Mouse (Mus musculus): Measurements from ENCODE around the gene Cep170b.

The Cep170b gene

DNA sequence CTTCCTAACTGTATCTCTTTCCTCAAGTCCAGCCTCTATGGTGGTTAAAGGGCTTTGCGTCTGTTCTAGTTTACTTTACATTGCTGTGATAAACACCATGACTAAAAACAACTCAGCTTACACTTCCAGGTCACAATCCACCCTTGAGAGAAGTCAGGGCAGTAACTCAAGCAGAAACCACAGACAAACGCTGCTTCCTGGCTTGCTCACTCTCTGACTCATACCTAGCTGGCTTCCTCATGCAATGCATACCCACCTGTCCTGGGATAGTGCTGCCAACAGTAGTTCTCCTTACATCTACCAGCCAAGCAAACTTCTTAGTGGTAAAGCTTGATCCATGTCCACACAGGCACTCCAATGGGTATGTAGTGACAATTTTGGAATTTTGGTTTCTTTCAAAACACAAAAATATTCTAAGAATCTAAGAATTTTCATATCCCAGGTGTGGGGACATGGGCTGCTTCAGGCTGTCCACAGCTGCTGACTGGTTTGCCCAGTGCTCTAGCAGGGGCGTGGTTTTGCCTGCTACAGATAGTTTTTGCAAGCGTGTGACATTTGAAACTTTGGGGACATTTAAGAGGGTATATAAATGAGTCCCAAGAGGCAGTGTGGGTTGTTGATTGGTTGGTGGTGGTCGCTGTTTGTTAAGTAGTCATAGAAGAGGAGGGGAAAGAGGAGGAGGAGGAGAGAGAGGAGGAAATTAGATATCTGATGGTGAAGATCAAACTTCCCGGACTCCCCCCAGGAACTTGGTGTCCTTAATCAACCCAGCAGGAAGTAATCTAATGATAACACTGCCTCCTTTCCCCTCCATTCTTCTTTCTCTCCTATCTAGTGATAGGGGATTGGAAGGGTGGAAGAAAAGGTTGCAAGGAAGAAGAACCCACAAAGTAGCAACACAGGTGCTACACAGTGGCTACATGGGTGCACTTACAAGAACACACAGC lies 17.6 kb upstream of the Cep170b start:
- intact Hi-C loops (cut with DNase I) = loop anchor here (10.0 kb wide), 1 partner anchor 148 kb away; no protein-coding TSS in a partner anchor

DNA sequence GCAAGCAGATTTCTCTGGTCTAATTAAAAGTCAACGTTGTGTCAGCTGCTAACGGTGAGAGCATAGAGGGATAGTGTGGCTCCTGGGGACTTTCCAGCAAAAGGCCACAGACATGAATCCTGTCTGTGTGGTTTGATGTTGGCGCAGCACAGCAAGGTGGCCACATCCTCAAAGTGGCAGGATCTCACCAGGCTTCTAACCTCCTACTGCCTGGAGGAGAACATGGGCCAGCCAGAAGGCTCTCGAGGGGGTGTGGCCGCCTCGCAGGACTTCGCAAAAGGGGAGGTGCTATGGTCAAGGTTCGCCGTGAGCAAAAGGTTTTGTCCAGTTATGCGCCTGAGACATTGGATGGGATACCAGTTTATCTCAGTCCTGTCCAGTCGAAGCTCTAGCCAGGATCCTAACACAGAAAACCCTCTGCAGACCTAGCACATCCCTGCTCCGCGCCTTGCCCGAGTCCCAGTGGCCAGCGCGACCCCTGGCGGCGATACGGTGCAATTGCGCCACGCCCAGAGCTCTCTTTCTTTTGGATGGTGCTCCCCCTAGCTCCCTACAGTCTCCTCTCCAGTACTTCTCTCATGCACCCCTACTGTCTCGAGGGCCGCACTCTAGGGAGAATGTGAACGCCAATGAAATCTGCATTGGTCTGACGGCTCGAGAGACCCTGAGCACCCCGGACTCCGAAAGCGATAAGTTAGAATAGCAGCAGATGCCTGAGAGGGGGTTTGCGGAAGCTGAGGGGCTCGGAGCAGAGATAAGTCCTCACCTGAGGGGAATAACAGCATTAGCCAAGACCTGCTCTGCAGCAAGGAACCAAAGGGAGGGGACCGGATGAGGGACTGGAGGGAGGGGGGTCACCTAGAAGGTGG lies 13.3 kb upstream of the Cep170b start:
- intact Hi-C loops (cut with DNase I) = loop anchor here (2.0 to 10.0 kb wide), 2 partner anchors 54 to 152 kb away; no protein-coding TSS in a partner anchor

DNA sequence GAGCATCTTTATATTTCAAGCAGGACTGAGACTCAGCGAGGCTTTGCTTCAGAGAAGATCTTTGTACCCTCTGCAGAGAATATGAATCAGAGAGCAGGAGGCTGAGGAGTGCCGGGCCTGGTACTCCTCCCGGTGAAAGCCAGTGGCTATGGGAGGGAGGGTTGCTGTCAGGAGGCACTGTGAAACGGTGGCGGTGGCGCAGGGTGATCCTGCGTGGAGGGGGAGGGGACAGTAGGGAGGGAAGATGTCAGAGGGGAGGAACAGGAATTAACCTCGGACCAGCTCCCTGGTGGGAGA lies 12.7 kb upstream of the Cep170b start:
- intact Hi-C loops (cut with DNase I) = loop anchor here (2.0 to 10.0 kb wide), 2 partner anchors 55 to 153 kb away; no protein-coding TSS in a partner anchor

DNA sequence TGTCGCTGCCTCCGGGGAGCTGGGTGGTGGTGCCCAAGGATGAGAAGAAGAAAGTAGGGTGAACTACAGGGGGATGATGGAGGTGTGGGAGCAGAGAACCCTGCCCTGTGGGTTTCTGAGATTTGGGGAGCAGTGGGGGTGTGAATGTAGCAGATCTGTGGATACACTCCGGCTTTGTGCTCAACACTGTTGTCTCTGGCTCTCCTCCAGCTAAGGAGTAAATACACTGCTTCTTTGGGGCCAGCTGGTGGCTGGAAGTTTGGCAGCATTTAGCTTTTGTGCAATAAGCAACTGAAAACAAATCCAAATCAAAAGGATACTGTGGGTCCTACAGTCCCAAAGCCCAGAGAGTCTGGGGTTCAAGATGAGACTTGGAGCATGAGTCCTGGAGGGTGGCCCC lies 6.3 kb upstream of the Cep170b start:
- intact Hi-C loops (cut with DNase I) = no loop called here

GRCm38 (mm10) chr12:112717140-112717539 lies 3.1 kb upstream of the Cep170b start:
- intact Hi-C loops (cut with DNase I) = no loop called here

- intact Hi-C loops (cut with DNase I) = no loop called here
Observed at GRCm38 (mm10) chr12:112718995-112719394, 1.3 kb upstream of the Cep170b start.

DNA sequence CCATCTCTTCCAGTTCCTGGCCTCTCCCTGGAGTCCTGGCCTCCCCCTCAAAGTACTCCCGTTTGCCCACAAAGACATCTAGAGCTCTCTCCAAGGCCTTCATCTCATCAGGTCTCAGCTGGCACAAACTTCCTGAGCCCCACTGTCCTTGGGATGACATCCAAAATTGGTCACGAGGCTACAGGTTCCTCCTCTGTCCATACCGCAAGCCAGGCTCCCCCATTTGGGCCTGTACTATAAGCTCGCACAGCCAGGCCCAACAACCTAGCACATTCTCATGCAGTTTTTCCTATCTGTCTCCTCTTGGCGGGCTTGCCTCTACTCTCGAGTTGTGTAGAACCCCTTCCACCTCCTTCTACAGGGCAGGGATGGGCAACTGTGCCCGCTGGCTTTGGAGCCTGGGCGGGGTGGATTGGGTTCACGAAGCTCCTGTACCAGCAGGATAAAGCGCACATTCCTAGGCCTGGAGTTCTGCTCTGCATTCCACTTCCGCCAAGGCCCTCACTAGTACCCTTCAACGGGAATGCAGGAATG lies 702 bp downstream of the Cep170b start:
- intact Hi-C loops (cut with DNase I) = no loop called here

DNA sequence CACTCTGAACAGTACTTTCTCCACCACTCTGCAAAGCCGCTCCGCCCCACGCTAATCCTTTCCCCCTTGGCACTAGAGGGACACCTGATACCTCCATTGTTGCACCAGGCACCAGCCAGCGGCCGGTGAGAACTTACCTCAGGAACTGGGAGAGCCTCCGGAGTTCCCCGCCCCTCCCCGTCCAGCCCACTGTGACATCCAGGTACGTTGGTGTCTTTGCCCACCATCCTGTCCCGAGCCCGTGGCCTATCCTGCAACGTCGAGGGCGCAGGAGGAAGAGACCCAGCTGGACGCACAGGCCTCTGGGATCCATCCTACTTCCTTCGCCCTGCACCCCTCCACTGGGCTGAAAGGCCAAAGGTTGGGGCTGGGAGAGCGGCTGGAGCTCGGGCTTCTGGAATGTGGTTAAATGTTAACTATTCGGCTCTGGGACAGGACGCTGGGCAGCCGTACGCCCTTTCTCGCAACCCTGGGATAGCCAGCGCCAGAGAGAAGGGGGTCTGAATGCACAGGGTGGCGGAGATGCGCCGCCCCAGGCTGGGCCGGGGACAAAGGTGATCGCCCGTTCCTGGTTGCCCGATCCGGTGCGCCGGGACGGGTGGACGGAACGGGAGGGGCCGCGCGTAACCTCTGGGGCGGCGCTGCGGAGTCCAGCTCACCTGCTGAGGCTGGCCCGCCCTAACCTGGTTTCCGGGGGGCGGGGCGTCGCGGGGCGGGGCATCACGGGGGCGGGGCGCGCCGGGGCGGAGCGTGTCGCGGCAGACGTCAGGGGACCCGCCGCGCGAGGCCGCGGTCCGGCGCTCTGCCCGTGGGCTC lies 1.4 kb downstream of the Cep170b start:
- intact Hi-C loops (cut with DNase I) = no loop called here

GRCm38 (mm10) chr12:112722240-112723027 lies 2.2 kb downstream of the Cep170b start:
- intact Hi-C loops (cut with DNase I) = no loop called here

DNA sequence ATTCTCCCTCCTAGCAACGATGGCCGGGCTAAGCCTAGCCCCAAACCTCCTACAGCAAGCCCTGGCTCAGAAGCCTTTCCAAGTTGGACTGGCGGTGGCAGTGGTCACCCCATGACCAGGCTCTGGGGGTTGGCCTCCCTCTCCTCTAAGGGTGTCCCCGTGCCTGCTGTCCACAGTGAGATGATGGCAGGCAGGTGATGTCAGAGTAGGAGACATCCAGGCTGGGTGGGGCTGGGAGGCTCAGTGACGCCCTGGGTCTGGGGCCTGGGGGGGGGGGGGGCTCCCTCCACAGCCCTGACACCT lies 2.7 kb downstream of the Cep170b start:
- intact Hi-C loops (cut with DNase I) = no loop called here

GRCm38 (mm10) chr12:112723445-112723844 lies 3.2 kb downstream of the Cep170b start:
- intact Hi-C loops (cut with DNase I) = no loop called here

DNA sequence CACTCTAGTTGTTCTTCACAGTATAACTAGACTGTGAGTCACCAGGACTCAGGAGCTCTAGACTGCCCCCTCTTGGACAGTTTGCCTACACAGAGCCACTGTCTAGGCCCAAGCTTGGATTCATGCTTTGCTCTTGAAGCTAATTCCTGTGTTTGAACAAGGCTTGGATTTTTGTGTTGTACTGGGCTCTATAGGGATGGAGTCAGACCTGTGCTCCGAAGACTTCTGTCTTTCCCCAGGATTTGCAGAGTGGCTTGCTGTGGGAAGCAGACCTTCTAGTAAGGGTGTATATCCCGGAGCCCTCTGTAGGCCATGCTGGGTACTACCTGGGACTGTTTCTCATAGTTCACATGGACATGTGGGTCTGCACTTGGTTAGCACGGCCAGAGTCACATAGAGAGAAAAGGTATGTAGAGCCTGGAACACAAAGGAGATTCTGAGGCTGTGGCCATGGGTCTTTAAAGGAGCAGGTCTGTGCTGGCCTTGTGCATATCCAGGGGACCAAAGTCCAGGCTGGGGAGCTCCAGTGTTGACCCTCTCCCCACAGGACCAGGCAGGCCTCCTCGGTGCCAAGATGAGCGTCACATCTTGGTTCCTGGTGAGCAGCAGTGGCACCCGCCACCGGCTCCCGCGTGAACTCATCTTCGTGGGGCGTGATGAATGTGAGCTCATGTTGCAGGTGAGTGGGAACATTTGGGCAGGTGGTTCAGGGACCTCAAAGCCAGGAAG lies 4.0 kb downstream of the Cep170b start:
- intact Hi-C loops (cut with DNase I) = no loop called here

DNA sequence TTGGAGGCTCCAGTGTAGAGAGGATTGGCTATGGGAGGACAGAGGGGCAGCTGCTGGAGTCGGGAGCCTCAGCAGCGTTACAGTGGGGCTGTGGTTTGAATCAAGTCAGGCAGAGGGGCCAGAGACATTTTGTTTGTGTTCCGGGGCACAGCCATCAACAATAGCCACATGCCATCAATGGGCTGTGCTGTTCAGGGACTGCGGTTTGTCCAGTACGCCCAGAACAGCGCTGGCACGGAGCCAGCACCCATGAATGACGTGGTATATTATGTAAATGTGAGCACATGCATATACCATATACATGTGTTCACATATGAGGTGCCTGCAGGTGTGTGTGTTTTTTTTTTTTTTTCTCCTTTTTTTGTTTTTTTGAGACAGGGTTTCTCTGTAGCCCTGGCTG lies 7.5 kb downstream of the Cep170b start:
- intact Hi-C loops (cut with DNase I) = no loop called here

DNA sequence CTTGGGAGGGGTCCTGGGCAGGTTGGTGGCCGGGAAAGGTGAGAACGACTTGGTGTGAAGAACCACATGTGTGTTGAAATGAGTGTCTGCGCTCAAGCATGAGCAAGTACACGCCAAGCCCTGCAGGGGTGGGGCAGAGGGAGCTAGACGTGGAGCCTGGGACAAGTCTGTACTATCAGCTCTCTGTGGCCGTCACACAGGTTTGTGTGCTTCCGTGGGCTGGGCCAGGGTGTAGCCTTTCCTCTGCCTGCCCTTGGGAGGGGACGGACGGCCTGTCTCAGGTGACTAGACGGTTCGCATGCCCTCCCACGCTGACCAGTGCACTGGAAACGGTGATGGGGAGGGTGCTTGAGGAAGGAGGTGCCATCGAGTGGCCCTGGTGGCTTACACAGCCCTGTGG lies 10.6 kb downstream of the Cep170b start:
- intact Hi-C loops (cut with DNase I) = no loop called here

GRCm38 (mm10) chr12:112732591-112732990 lies 12.3 kb downstream of the Cep170b start:
- intact Hi-C loops (cut with DNase I) = no loop called here

- intact Hi-C loops (cut with DNase I) = no loop called here
Observed at GRCm38 (mm10) chr12:112734108-112734820, 14.0 kb downstream of the Cep170b start.

DNA sequence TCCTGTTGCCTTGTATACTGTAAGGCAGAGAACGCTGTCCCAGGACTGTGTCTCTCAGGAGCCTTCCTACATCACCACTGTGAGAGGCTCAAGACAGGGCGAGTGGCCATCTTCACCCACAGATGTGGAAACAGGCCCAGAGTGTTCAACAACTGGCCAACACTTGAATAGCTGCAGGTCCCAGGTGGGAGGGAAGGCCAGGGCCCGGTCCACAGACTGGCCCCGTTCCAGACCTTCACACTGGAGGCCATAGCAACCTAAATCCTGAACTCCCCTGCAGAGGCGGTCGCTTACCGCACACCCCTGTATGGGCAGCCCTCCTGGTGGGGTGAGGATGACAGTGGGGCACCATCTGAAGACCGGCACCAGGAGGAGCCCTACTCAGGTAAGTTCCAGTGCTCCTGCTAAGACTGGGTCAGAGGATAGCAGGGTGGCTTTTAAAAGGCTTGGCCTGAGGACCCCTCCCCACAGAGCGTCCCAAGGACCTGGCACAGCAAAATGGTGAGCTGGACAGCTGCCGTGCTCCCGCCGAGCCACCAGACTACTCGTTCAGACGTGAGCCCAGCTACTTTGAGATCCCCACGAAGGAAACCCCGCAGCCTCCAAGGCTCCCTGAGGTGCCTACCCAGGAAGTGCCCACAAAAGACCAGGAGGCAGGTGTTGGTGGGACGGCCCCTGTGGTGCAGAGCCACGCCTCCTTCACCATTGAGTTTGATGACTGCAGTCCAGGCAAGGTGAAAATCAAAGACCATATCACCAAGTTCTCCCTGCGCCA lies 14.8 kb downstream of the Cep170b start:
- intact Hi-C loops (cut with DNase I) = no loop called here

- intact Hi-C loops (cut with DNase I) = no loop called here
Observed at GRCm38 (mm10) chr12:112735896-112736635, 15.8 kb downstream of the Cep170b start.
